Mouse (Mus musculus) liver, embryonic 14.5 days (tissue): ENCODE measurements around the gene Qsox2. TPM values are rescaled to one million over a fixed set of nuclear protein-coding genes. Genes with fewer than 3 reads are reported as not detected.

Experiments
- ATAC-seq: fragments of 200-750 bp; cut with Nextera tagmentation; 2 replicates; pipeline ENCODE4 v1.8.0; 2017; ENCODE audit warnings: moderate number of reproducible peaks, mild to moderate bottlenecking, moderate library complexity; ENCODE audit not compliant: insufficient read depth
- DNase-seq, 3 experiments: peaks; one replicate each; pipeline ENCODE4 v3.0.0-alpha.2; 2012 to 2013; ENCODE audit warnings: low read depth in 3 of 3, low spot score in 3 of 3
- H3K27ac ChIP-seq: fragments of 300-500 bp; sonication (generic); 2 replicates; pipeline ENCODE4 v1.5.1; 2014; ENCODE audit warnings: moderate library complexity, mild to moderate bottlenecking, control low read depth, inconsistent platforms
- H3K27me3 ChIP-seq: fragments of 300-500 bp; sonication (generic); 2 replicates; pipeline ENCODE4 v1.6.1; 2014; ENCODE audit warnings: mild to moderate bottlenecking, low read length, moderate library complexity; ENCODE audit not compliant: control insufficient read depth, insufficient read depth
- H3K36me3 ChIP-seq: fragments of 300-500 bp; sonication (generic); replicated peaks from 2 replicates; pipeline ENCODE4 v1.6.1; 2014; ENCODE audit warnings: low read depth; ENCODE audit not compliant: control insufficient read depth, insufficient read depth
- H3K4me1 ChIP-seq, 2 experiments: fragments of 200-500 bp in 1 of 2; fragments of 300-500 bp in 1 of 2; sonication (generic) in 1 of 2; replicated peaks; 2 replicates each; pipeline ENCODE4 v1.6.1; 2012 to 2014; ENCODE audit warnings: antibody characterized with exemption in 1 of 2, inconsistent platforms in 1 of 2, low read length in 1 of 2; ENCODE audit not compliant: control insufficient read depth in 2 of 2, insufficient read depth in 2 of 2
- H3K4me2 ChIP-seq: fragments of 300-500 bp; sonication (generic); 2 replicates; pipeline ENCODE4 v1.6.1; 2014; ENCODE audit warnings: low read depth, mild to moderate bottlenecking, control low read depth, moderate library complexity
- H3K4me3 ChIP-seq, 2 experiments: fragments of 200-500 bp in 1 of 2; fragments of 300-500 bp in 1 of 2; sonication (generic) in 1 of 2; 2 replicates each; pipeline ENCODE4 v1.5.1; 2012 to 2014; ENCODE audit warnings: low read depth in 2 of 2, low read length in 2 of 2, mild to moderate bottlenecking in 2 of 2, control low read depth in 1 of 2, inconsistent platforms in 1 of 2, moderate library complexity in 1 of 2; ENCODE audit not compliant: insufficient read depth in 1 of 2
- H3K9ac ChIP-seq: fragments of 300-500 bp; sonication (generic); replicated peaks from 2 replicates; pipeline ENCODE4 v1.6.1; 2014; ENCODE audit warnings: mild to moderate bottlenecking, control low read depth, moderate library complexity
- H3K9me3 ChIP-seq: fragments of 300-500 bp; sonication (generic); 2 replicates; pipeline ENCODE4 v1.6.1; 2016; ENCODE audit warnings: low read length, mixed read lengths; ENCODE audit not compliant: control insufficient read depth
- CTCF ChIP-seq: IDR thresholded peaks from 2 replicates; pipeline ENCODE4 v1.5.1; 2016; ENCODE audit warnings: antibody characterized with exemption, low read depth, control low read depth
- EP300 ChIP-seq: IDR thresholded peaks from 2 replicates; pipeline ENCODE4 v1.6.1; 2016; ENCODE audit warnings: antibody characterized with exemption, low read depth
- WGBS: fragments of 180-500 bp; shearing (Covaris S2); extraction: QIAGEN DNeasy Blood & Tissue Kit; methylation state at CpG from one replicate; pipeline ENCODE4 v1.1.7; 2014; ENCODE audit not compliant: insufficient replicate concordance; 5-methylcytosine and 5-hydroxymethylcytosine counted together
- polyA plus RNA-seq, 2 experiments: library from polyadenylated mRNA; depleted of rRNA in 1 of 2; stranded (reverse) in 1 of 2; unstranded in 1 of 2; fragments of >200 nt; fragmentation: Nextera tagmentation in 1 of 2; extraction: Ambion mirVana in 1 of 2; gene quantifications; 2 replicates each; pipeline versions ENCODE4 v1.2.1 to v1.2.3; 2012 to 2014

Gene Qsox2
- polyA plus RNA-seq, 2 experiments, result 3.8 to 4.7 TPM

DNA sequence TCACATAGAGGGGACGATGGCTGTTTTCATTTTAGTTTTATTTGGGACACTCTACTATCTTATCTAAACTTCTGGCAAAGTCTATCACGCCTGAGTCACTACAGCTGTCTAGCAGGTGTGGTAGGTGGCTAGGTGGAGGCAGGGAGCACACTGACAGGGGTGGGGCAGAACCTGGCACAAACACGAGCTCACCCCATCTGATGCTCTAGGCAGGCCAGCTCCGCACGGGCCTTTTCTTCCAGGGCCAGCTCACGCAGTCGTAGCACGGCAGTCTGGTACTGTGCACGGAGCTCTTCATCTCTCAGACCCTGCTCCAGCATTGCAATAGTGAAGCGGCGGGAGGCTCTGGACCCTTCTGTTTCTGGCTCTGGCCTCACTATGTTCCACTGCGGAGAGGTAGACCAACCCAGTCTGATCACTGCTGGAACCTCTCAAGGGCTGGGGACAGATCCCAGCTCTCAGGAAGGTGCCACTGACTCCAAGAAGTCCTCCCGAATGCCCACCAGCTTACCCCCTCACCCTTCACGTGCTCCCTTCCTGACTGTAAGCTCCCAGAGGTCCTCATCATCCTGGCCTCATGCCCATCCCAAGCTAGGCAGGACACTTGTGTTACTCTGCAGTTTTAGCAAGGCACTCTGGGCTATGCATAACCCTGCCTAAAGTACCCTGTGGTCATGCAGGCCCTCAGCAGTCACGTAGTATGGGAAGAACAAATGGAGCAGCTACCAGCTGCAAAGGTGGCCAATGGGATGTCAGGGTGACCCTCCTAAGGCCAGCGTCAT lies 20.2 kb upstream of the Qsox2 start:
- Histone ChIP-seq H3K36me3 (no peaks in the 10 kb centered on the region), H3K9ac (no peak overlapping the region), H3K4me3 (no peak overlapping the region), H3K9me3 (no peaks in the 10 kb centered on the region), H3K4me2 (no peak overlapping the region), H3K4me1 (no peaks in the 10 kb centered on the region), H3K27me3 (no peaks in the 10 kb centered on the region), H3K27ac (no peak overlapping the region)
- DNase-seq, result no peak
- WGBS, result 59% methylated on average over 16 of the region's 16 CpGs
- no peak for ATAC-seq
- TF ChIP-seq EP300, result no peak

- WGBS, result 42% methylated on average over 4 of the region's 4 CpGs
- TF ChIP-seq EP300 (no peak), CTCF (no peak)
- Histone ChIP-seq H3K4me2 (no peak overlapping the region), H3K27me3 (no peaks in the 10 kb centered on the region), H3K27ac (no peak overlapping the region), H3K4me3 (no peak overlapping the region), H3K4me1 (no peaks in the 10 kb centered on the region), H3K9me3 (no peaks in the 10 kb centered on the region), H3K9ac (no peak overlapping the region), H3K36me3 (no peaks in the 10 kb centered on the region)
- no peak for DNase-seq
- no peak for ATAC-seq
These were observed 17.5 kb upstream of the Qsox2 start for GRCm38 (mm10) chr2:26254816-26255215.

DNA sequence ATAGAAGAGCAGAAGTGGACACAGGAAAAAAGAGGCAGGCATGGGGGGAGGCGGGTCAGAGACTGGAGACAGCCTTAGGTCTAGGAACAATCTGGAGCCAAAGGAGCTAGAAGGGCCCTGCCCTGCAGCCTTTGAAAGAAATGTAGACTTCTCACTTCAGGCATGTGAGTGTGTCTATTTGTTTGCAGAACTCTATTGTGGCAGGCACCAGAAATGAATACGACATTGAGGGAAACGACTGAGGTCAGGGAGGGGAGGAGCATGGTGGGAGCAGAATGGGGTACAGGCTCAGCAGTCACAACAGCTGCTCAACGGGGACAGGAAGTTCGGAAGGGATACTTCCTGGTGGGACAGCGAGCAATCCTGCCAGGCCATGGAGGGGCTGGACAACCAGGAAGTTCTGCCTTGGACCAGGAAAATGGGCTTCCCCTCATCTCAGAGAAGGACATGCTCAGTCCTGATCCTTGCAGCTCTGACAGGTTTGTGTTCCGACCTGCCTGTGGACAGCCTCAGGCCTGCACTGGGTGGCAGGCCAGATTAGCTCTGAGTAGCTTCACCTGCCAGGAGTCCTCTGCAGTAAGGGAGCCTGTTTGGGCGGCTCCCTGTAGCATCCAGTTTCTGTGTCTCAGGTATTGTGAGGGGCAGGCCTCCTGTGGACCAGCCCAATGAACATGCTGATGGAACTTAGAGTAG lies 15.3 kb upstream of the Qsox2 start:
- no peak overlapping the region for H3K27ac ChIP-seq

GRCm38 (mm10) chr2:26247531-26247930 lies 10.2 kb upstream of the Qsox2 start:
- H3K9ac ChIP-seq, result no peak overlapping the region
- H3K4me3 ChIP-seq, result no peak overlapping the region
- no peak overlapping the region for H3K4me2 ChIP-seq
- H3K27ac ChIP-seq, result no peak overlapping the region
- no peaks in the 10 kb centered on the region for H3K4me1 ChIP-seq
- 27% methylated on average over 3 of the region's 3 CpGs for WGBS
- TF ChIP-seq CTCF (no peak), EP300 (no peak)
- ATAC-seq (no peak), DNase-seq (no peak)
- H3K9me3 ChIP-seq, result no peaks in the 10 kb centered on the region
- no peaks in the 10 kb centered on the region for H3K27me3 ChIP-seq
- H3K36me3 ChIP-seq, result no peaks in the 10 kb centered on the region

More for the DNA sequence above, 15.3 kb upstream of the Qsox2 start:
- Histone ChIP-seq H3K9ac (no peak overlapping the region), H3K27me3 (no peaks in the 10 kb centered on the region), H3K9me3 (no peaks in the 10 kb centered on the region), H3K4me1 (no peaks in the 10 kb centered on the region), H3K4me3 (no peak overlapping the region), H3K36me3 (no peaks in the 10 kb centered on the region), H3K4me2 (no peak overlapping the region)
- 31% methylated on average over 8 of the region's 8 CpGs for WGBS
- no peak for DNase-seq
- no peak for ATAC-seq
- no peak for TF ChIP-seq CTCF
- TF ChIP-seq EP300, result no peak

- TF ChIP-seq CTCF, result no peak
- Histone ChIP-seq H3K9me3 (no peaks in the 10 kb centered on the region), H3K4me3 (no peak overlapping the region), H3K9ac (no peak overlapping the region), H3K36me3 (no peaks in the 10 kb centered on the region), H3K27me3 (no peaks in the 10 kb centered on the region), H3K4me2 (no peak overlapping the region), H3K4me1 (peaks cover 7 to 9% of the 10 kb centered on the region in 2 experiments), H3K27ac (no peak overlapping the region)
- WGBS, result 55% methylated on average over 3 of the region's 3 CpGs
- ATAC-seq, result no peak
- DNase-seq, result no peak
These were observed 3.5 kb upstream of the Qsox2 start for GRCm38 (mm10) chr2:26240841-26241240.
